Mouse (Mus musculus): ENCODE measurements around the gene Mindy4. TPM values are rescaled to one million over a fixed set of nuclear protein-coding genes. Genes with fewer than 3 reads are reported as not detected.
A peak's percentile ranks its signal among the peaks of the same experiment; 100 is the strongest.
"Not testable (repeated sequence)": the region's sequence is repeated elsewhere in the genome, so short reads cannot be mapped to it uniquely, and the experiment has no call there.

Mindy4 gene
- 1 to 10 TPM; 3.7 to 4.9 TPM for total RNA-seq (2021)
- long read RNA-seq, experiment 1, full-length matches to known transcripts = 1 of 5 reads
- long read RNA-seq, experiment 1, partial matches to known transcripts = 0 of 5 reads
- long read RNA-seq, experiment 1, other reads (novel, unspliced or antisense) = 4 of 5 reads
- long read RNA-seq, experiment 2, full-length matches to known transcripts = 3 of 3 reads
- long read RNA-seq, experiment 2, partial matches to known transcripts = 0 of 3 reads
- long read RNA-seq, experiment 2, other reads (novel, unspliced or antisense) = 0 of 3 reads

GRCm38 (mm10) chr6:55202913-55203910 is at the start of gene Mindy4:
TSS of gene Mindy4 (plus strand) at chr6:55203383.
- peak; percentile 87 to 92 for DNase-seq
- intact Hi-C loops (cut with DNase I) = no loop called here

GRCm38 (mm10) chr6:55159256-55159655 is 43.9 kb upstream of the Mindy4 start:
- intact Hi-C loops (cut with DNase I) = no loop called here
- no peak for DNase-seq

- no peak for DNase-seq
- intact Hi-C loops (cut with DNase I) = loop anchor here (10.0 kb wide), 1 partner anchor 577 kb away; no protein-coding TSS in a partner anchor
These were observed 41.8 kb upstream of the Mindy4 start for GRCm38 (mm10) chr6:55161311-55161761.

- DNase-seq = no peak
- intact Hi-C loops (cut with DNase I) = loop anchor here (10.0 kb wide), 1 partner anchor 578 kb away; no protein-coding TSS in a partner anchor
These were observed 40.1 kb upstream of the Mindy4 start for GRCm38 (mm10) chr6:55163046-55163584.

- intact Hi-C loops (cut with DNase I) = loop anchor here (1.0 to 10.0 kb wide), 6 partner anchors 95 to 582 kb away; no protein-coding TSS in a partner anchor
- DNase-seq = peak; percentile 69 to 82
These were observed 36.3 kb upstream of the Mindy4 start for GRCm38 (mm10) chr6:55166777-55167463.

GRCm38 (mm10) chr6:55169818-55170217 is 33.4 kb upstream of the Mindy4 start:
- DNase-seq = no peak
- intact Hi-C loops (cut with DNase I) = loop anchor here (5.0 to 10.0 kb wide), 5 partner anchors 98 to 585 kb away; no protein-coding TSS in a partner anchor

GRCm38 (mm10) chr6:55171638-55172037 is 31.5 kb upstream of the Mindy4 start:
- intact Hi-C loops (cut with DNase I) = no loop called here
- no peak for DNase-seq

GRCm38 (mm10) chr6:55173171-55173570 is 30.0 kb upstream of the Mindy4 start:
- intact Hi-C loops (cut with DNase I) = no loop called here
- DNase-seq = no peak

- no peak for DNase-seq
- intact Hi-C loops (cut with DNase I) = no loop called here
These were observed 29.2 kb upstream of the Mindy4 start for GRCm38 (mm10) chr6:55173941-55174349.

GRCm38 (mm10) chr6:55174741-55175181 is 28.4 kb upstream of the Mindy4 start, which contains the start of gene Inmt:
TSS of gene Inmt (minus strand) at chr6:55175043.
- intact Hi-C loops (cut with DNase I) = no loop called here
- no peak for DNase-seq

- intact Hi-C loops (cut with DNase I) = no loop called here
- peak in 1 of 2 experiments; percentile 15 for DNase-seq
These were observed 27.7 kb upstream of the Mindy4 start for GRCm38 (mm10) chr6:55175456-55175855.

- no peak for DNase-seq
- intact Hi-C loops (cut with DNase I) = no loop called here
These were observed 27.3 kb upstream of the Mindy4 start for GRCm38 (mm10) chr6:55175892-55176291.

GRCm38 (mm10) chr6:55177060-55177732 is 26.0 kb upstream of the Mindy4 start:
- peak in 1 of 2 experiments; percentile 24 for DNase-seq
- intact Hi-C loops (cut with DNase I) = no loop called here

- intact Hi-C loops (cut with DNase I) = no loop called here
- DNase-seq = no peak
These were observed 23.6 kb upstream of the Mindy4 start for GRCm38 (mm10) chr6:55179560-55179959.

- no peak for DNase-seq
- intact Hi-C loops (cut with DNase I) = no loop called here
These were observed 20.3 kb upstream of the Mindy4 start for GRCm38 (mm10) chr6:55182655-55183430.

- intact Hi-C loops (cut with DNase I); DNase-seq: not testable (repeated sequence)
These were observed 15.4 kb upstream of the Mindy4 start for GRCm38 (mm10) chr6:55187827-55188226.

- intact Hi-C loops (cut with DNase I) = no loop called here
- no peak for DNase-seq
These were observed 13.8 kb upstream of the Mindy4 start for GRCm38 (mm10) chr6:55189406-55189805.

GRCm38 (mm10) chr6:55191537-55191936 is 11.6 kb upstream of the Mindy4 start:
- no peak for DNase-seq
- intact Hi-C loops (cut with DNase I) = no loop called here

- no peak for DNase-seq
- intact Hi-C loops (cut with DNase I) = no loop called here
These were observed 10.0 kb upstream of the Mindy4 start for GRCm38 (mm10) chr6:55193171-55193570.

All from heart, postnatal 14 days (tissue).